Mouse (Mus musculus): ENCODE measurements around the gene Bex2.

Gene Bex2

DNA sequence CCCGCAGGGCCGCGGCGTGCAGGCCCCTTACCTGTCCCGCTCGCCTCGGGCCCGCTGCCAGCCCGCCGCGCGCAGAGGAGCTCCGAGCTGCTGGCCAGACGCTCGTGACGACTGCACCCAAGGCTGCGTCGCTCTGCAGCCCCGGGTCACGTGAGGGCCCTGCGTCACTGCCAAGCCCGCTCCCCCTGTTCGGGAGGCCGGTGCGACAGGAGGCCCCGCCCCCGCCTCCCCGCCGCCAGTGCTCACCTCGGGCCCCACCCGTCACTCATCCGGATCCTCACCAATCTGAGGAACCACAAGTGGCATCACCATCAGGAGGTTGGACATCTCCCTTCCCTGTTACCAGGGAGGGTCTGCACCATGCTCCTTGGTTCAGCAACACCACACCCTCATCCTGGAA, at the start of gene Bex2:
Gene Bex2 (minus strand): TSS at position 217 of the 400 bp plus-strand sequence.
- DNase-seq (ENCODE audit: low spot score in 2 of 2): peak; percentile 27 to 70

DNA sequence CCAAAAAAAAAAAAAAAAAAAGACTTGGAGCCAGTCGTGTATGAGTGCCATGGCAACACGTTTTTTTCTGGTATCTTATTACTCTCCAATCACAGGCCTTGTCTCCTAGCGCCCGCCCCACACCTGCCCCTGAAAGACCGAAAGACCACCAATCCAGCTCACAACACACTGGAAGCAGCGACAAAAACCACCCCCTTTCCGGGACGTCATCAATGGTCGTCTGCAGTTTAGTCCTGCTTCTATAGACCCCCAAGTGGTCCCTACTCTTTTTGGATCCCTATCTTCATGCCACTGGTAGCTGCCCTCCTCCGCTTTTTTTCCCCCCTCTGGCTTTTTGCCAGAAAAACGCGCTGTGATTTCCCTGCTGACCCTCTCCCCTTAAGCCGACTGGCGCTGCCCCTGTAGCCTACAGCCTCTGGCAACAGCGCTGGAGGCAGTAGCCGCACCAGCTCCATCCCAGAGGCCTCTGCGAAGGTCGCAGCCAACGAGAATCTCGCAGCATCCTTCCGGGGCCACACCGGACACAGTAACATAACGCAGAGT, 47.5 kb upstream of the Bex2 start:
- peak; percentile 88 to 94 for DNase-seq (ENCODE audit: low spot score in 2 of 2)

DNA sequence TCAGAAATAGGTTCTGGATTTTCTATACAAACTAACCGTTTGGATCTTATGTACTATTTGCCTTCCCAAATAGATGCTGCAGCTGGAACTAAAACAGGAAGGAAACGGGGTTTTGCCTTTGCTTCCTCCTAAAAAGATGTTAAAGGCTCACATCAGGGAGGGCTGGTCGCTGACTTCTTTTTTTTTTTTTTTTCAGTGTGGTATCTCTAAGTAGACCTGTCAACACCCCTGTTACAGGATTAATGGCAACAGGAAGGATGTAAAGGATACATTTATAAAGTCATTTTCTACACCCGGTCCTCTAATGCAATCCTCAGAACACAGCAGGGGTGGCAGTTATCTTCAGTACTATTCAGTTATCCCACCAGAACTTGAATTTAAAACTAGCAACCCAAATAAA, 47.0 kb upstream of the Bex2 start:
- no peak for DNase-seq (ENCODE audit: low spot score in 2 of 2)

DNA sequence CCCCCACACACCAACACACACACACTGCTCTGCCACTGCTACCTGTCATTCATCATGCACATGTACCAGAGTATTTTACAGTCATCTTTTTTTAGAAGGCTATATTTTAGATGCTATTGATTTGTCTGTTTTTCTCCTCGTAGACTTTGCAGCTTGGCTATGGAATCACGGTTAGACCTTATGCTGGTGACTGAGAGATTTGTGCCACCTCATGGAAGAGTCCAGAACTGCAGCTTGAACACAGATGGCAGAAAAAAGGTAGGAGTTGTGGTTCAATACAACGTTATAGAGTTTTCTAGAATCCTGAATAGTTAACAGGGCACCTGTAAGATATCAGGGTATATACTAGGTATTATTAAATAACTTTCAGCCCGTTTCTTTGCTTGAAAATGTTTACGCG, 39.9 kb upstream of the Bex2 start:
- DNase-seq (ENCODE audit: low spot score in 2 of 2): peak; percentile 68 to 77

DNA sequence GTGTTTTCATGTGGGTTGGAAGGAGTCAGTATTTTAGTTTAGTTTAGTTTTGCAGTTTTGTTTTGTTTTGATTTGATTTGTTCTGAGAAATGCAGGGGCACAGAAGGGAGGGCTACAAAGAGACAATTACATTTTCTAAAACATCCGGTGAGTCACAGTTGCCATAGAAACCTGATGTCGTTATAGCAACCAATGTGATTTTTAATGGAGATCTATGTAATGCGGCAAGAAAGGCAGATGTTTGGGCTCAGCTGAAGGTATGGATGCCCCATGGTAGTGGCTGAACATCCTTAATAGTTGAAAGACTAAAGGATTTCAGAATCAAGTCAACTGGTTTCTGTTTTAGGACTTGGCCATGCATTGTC, 36.7 kb upstream of the Bex2 start:
- no peak for DNase-seq (ENCODE audit: low spot score in 2 of 2)

DNA sequence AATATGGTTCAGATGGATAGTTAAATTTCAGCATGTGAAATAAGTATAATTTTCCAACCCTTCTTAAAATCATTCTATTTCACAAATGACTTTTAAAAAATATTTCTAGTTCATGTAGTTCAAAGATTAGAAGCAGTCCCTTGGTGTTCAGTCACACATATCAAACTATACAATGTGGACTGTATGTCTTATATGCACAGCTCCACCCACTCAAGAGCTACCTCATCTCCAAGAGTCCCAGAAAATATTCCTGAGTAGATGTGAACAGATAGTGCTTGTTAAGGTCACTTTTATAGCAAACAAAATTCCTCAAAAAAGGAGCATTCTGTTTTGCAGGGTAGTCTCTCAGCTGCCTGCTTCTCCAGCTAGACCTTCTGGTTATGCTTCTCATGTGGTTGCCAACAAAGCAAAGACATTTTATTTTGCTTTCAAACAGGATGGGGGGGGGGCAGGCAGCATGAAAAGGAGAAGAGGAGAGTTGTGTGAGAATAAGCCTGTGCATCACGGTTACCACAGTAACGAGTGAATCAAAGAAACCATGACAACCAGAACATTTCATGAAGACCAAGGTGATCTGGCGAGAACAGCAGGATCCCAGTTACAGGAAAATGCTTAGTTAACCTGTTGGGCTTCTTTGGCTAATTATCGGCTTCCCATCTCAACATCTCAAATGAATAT, 36.1 kb upstream of the Bex2 start:
- peak; percentile 45 to 48 for DNase-seq (ENCODE audit: low spot score in 2 of 2)

DNA sequence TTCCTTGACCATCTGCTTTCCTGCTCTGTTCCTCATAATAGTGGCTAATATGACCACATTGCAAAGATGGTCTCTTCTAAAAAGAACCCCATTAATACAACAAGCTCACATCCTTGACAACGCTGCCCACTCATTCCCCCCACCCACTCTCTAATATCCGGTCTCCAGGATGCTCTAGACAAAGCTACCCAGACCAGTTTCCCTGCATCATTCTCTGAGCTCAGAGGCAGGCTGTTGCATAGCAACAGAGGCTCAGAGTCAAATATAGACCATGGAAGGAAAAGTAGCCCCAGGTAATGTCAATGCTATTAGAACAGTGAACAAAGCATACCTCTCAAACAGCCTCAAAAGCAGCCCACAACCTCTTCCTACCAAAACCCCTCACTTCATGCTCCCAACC, 26.4 kb upstream of the Bex2 start:
- DNase-seq (ENCODE audit: low spot score in 2 of 2): peak; percentile 22 to 48

DNA sequence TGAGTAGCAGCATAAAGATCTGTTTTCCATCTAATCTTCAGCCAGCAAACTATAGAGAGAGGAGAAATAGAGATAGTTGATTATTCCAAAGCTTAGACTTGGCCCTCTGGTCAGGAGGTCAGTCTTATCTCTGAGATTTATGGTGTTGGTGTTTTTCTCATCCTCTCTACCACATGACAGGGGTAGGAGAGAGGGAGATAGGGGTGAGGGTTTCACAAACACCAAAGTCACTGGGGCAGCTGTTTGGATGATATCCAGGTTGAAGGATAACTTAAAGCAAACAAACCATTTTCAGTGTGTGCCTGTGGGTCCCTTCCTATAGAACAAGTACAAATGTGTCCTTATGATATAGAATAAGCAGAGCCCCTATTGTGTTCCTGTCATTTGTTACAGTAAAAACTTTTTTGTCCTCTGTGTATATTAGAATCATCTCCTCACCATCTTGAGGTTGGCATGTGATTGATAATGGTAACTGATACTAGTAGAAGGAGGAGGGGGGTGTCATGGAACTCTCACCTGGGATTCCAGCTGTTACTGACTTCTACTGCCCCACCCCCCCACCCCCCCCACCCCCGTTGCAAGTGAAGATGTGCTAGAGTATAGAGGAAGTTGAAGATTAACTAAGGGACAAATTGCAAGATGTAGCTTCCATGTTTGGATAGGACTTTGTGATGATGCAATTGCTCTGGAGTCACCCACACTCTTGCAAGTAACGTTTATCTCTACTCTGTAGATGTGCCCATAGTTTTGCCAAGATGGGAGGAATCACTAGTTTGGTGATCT, 24.7 kb upstream of the Bex2 start:
- no peak for DNase-seq (ENCODE audit: low spot score in 2 of 2)

DNA sequence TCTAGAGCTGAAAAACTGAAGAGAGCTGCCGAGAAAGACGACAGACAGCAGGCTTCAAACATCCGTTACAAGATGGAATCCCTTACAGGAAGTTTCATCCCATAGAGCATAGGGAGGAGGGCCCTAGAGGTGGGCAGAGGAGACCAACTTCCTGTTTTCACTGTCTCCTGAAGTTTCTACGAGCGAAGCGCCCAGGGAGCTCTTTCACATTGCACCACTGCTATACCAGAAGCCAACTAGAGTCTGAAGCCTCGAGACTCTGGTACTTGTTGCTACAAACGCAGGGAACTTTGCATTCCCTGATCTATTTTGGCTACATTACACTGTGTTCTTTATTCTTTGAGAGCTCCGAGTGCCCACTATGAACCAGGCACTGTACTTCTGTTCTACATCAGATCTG, 17.1 kb upstream of the Bex2 start, which contains the start of gene Nxf3:
Gene Nxf3 (minus strand): TSS at position 101 of the 400 bp plus-strand sequence.
- no peak for DNase-seq (ENCODE audit: low spot score in 2 of 2)

DNA sequence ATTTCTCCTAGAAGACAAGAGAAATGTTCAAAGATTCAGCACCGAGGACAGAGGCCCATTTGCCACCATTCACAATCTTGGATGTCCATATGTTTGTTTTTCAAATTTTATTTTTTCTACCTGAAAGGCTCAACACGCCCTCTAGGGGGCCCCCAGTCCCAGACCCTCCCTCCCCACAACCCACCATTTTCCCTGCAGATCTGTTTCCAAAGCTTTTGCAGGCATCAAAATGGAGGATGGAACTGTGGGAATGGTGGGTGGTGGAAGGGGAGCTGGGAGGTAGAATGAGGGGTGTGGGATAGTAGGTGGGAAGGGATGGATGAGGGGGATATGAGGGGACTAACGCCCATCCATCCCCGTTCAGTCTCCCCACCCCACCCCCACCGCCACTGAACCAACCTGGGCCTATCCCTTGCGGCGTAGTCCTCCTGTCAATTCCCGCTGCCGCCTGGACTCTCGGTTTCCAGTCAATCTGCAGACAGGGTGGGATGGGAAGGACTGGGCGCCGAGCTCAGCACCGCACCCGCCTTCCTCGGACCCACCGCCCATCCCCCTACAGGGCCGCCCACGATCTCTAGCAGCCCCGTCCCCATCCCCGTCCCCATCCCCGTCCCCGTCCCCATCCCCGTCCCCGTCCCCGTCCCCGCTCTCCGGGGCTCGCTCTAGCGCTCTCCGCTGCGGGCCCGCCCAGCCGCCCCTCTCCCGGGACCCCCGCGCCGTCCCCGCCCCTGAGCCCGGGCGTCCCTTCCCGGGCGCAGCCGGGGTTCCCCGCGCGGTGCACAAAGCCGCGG, 640 bp downstream of the Bex2 start:
- DNase-seq (ENCODE audit: low spot score in 2 of 2): peak; percentile 43 to 50

DNA sequence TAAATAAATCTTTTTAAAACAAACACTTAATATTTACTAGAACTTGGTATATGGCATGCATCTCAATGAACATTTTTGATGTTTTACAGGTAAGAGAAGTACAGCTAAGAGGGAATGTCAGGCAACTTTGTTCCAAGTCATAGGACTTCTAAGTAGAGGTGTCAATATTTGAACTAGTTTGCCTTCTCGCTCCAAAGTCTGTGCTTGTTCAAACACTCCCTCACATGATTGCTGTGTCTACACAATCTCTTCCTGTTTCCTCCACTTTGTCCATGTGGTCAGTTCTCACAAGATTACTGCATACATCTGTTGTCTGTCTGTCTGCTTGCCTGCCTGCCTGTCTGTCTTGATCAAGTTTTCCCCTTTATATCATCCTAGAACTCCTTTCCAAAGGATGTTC, 7.3 kb downstream of the Bex2 start:
- DNase-seq (ENCODE audit: low spot score in 2 of 2): no peak

DNA sequence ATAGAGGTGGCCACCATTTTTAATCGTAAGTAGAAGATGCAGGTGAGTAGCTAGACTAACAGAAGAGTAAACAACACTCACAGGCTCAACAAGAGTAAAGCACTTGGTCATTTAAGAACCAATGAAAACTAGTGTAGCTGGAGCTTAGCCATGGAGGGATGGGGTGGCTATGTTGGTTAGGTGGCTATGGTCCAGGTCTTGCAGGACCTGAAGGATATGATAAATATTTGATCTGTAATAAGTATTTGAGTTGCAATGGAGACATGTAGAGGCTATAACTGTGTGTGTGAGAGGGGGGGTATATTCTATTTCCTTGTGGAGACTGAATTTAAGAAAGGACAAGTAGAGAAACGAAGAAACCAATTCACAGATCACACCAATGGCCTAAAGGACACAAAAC, 16.8 kb downstream of the Bex2 start:
- DNase-seq (ENCODE audit: low spot score in 2 of 2): no peak

DNA sequence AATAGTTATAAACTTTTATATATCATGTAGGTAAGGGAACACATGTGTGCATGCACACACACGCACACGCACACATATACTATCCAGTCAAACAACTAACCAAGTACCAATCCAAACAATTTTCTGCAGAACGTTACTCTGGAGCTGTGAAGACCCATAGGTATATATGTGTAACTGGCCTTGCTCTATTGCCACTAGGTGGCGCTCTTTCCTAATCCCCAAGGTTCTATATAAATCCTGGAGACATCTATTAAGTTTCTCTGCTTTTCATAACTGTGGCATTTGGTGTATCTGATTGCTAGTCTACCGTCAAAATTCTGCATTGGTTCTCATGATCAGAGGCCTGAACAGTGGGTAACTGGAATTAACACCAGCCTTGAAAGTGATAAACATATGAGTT, 20.5 kb downstream of the Bex2 start:
- peak; percentile 69 to 78 for DNase-seq (ENCODE audit: low spot score in 2 of 2)

DNA sequence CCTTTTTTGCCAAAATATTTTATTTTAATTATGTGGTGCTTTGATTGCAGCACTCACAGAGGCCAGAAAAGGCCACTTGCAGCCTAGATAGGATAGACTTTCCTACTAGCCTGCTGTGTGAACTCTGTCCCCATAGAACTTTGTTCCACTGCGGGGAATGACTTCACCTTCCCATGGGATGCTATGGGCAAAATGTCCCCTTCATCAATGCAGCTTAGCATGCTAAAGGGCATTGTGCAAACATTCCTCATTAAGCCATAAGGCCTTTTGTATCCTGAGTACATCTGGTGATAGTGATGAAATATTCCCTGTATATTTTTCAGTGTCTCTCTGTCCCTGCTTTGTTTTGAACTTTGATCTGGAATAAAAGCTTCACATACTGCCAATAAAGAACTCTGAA, 24.3 kb downstream of the Bex2 start:
- DNase-seq (ENCODE audit: low spot score in 2 of 2): no peak

DNA sequence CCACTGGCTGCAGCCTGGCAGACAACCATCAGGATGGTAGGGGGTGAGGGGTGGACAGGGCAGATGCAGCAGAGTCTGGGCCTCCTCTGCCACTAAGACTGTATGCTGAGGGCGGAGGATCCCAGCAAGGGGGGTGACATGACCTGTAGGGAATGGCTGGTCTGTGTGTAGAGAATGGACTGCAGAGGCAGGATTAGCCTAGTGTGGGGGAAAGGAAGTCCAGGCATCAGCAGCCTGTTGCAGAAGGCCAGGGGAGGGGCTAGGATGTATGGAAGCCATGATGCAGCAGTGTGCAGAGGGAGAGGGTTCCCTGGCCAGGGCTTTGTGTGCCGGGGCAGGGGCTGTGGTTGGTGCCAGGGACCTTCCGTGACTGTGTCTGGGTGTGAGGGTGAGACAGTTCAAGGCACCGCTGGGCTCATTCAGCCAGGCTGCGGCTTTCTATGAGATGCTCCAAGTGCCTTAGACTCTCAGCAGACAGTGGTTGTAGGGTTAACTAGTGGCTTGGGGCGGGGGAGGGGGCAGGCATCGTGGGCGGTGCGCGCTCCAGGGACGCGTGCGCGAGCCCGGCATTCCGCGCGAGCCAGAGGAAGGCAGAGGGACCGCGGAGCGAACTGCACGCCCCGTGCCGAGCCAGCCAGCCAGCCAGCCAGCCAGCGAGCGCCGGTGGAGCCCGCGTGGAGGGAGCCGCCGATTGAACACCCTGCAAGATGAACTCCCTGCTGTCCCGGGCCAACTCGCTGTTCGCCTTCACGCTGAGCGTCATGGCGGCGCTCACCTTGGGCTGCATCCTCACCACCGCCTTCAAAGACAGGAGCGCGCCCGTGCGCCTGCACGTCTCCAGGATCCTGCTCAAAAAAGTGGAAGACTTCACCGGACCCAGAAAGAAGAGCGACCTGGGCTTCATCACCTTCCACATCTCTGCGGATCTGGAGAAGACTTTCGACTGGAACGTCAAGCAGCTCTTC, 35.0 kb downstream of the Bex2 start, which contains the start of gene Arxes1:
Gene Arxes1 (plus strand): TSS at position 569 of the 965 bp plus-strand sequence.
- peak; percentile 30 to 39 for DNase-seq (ENCODE audit: low spot score in 2 of 2)

DNA sequence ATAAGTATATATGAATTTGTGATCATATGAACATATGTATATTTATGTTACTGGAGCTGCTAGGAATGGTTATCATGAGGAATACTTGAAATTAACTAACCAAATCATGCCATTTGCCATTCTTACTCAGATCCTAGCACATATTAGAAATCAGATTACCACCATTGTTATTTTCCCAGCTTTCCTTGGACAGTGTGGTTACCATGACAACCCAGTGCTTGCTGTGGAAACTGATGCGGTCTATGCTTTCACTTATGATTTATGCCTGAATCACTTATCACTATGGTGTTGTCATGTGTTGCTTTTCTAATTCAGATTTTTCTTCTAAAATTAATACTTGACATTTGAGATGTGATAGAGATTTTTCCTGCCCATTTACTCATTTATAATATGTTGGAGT, 37.7 kb downstream of the Bex2 start:
- peak in 1 of 2 experiments; percentile 23 for DNase-seq (ENCODE audit: low spot score in 2 of 2)
